Mouse (Mus musculus) midbrain, embryonic 15.5 days (tissue): Measurements from ENCODE around the gene Dll4. TPM values are rescaled to one million over a fixed set of nuclear protein-coding genes. Genes with fewer than 3 reads are reported as not detected.

Source experiments
- ATAC-seq: fragments of 200-750 bp; cut with Nextera tagmentation; replicated peaks from 2 replicates; pipeline ENCODE4 v1.8.0; 2017; ENCODE audit warnings: moderate TSS enrichment
- H3K27ac ChIP-seq: fragments of 300-500 bp; sonication (generic); 2 replicates; pipeline ENCODE4 v1.5.1; 2015; ENCODE audit warnings: mild to moderate bottlenecking, inconsistent platforms
- H3K27me3 ChIP-seq: fragments of 300-500 bp; sonication (generic); replicated peaks from 2 replicates; pipeline ENCODE4 v1.6.1; 2015; ENCODE audit warnings: inconsistent platforms
- H3K36me3 ChIP-seq: fragments of 300-500 bp; sonication (generic); replicated peaks from 2 replicates; pipeline ENCODE4 v1.6.1; 2015; ENCODE audit warnings: inconsistent platforms
- H3K4me1 ChIP-seq: fragments of 300-500 bp; sonication (generic); 2 replicates; pipeline ENCODE4 v1.6.1; 2015; ENCODE audit warnings: inconsistent platforms
- H3K4me2 ChIP-seq: fragments of 300-500 bp; sonication (generic); 2 replicates; pipeline ENCODE4 v1.6.1; 2015; ENCODE audit warnings: inconsistent platforms, mild to moderate bottlenecking, moderate library complexity
- H3K4me3 ChIP-seq: fragments of 300-500 bp; sonication (generic); 2 replicates; pipeline ENCODE4 v1.5.1; 2015; ENCODE audit warnings: mild to moderate bottlenecking, inconsistent platforms
- H3K9ac ChIP-seq: fragments of 300-500 bp; sonication (generic); 2 replicates; pipeline ENCODE4 v1.6.1; 2015; ENCODE audit warnings: mild to moderate bottlenecking, inconsistent platforms
- H3K9me3 ChIP-seq: fragments of 300-500 bp; sonication (generic); 2 replicates; pipeline ENCODE4 v1.6.1; 2016; ENCODE audit warnings: inconsistent platforms
- WGBS: fragments of 180-500 bp; shearing (Covaris S2); methylation state at CpG from one replicate; pipeline ENCODE4 v1.1.7; 2015; ENCODE audit warnings: mixed read lengths; 5-methylcytosine and 5-hydroxymethylcytosine counted together
- polyA plus RNA-seq: library from polyadenylated mRNA; unstranded; fragments of >200 nt; fragmentation: Nextera tagmentation; extraction: Ambion mirVana; gene quantifications from 2 replicates; pipeline ENCODE4 v1.2.1, GENCODE M21; 2015

Gene Dll4
- polyA plus RNA-seq, 1 experiment from 2014 or later, result 5.3 TPM

DNA sequence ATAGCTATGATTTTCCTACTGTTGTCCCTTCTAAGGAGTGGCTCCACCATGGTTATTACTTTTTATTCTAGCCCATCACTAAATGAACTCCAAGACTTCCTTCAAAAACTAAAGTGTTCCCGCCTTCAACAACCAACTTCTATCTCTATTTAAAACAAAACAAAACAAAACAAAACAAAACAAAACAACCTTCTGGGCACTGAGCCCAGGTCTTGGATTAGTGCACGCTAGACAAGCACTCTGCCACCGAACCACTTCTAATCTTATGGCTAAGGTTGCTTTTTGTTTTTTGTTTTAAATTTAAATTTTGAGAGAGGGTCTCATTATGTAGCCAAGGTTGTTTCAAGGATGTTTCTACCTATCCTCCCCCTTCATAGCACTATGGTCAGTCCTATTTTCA lies 52.2 kb downstream of the Dll4 start:
- ATAC-seq, result no peak
- Histone ChIP-seq H3K4me2 (no peak overlapping the region), H3K36me3 (peaks cover 60% of the 10 kb centered on the region), H3K4me1 (no peaks in the 10 kb centered on the region), H3K27ac (no peak overlapping the region), H3K9me3 (no peaks in the 10 kb centered on the region), H3K27me3 (no peaks in the 10 kb centered on the region), H3K9ac (no peak overlapping the region), H3K4me3 (no peak overlapping the region)
- WGBS, result 71% methylated on average over 3 of the region's 3 CpGs

DNA sequence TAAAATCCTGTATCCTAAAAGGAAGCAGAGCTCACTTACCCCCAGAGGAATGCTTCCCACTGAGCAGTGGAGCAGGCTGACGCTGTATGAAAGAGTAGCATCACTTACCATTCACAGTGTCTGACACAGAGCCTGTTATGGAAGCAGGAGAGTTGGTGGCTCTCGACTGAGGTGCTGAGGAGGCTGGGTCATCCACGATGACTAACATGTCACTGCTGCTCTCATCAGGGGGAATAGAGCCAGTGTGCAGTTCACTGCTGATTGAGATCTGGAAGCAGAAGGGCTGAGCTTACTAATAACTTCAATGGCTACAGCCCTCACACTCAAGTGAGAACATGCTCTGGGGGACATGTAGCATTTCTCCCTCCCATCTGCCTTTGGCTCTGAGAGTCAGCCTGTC lies 53.9 kb downstream of the Dll4 start:
- H3K36me3 ChIP-seq, result peaks cover 55% of the 10 kb centered on the region
- H3K4me2 ChIP-seq, result no peak overlapping the region
- no peak overlapping the region for H3K27ac ChIP-seq
- no peaks in the 10 kb centered on the region for H3K27me3 ChIP-seq
- no peaks in the 10 kb centered on the region for H3K9me3 ChIP-seq
- no peaks in the 10 kb centered on the region for H3K4me1 ChIP-seq
- H3K4me3 ChIP-seq, result no peak overlapping the region
- 92% methylated on average over 3 of the region's 3 CpGs for WGBS
- ATAC-seq, result no peak
- no peak overlapping the region for H3K9ac ChIP-seq

Other genes starting within 250 kb of the Dll4 start
- gene Rad51, start 213.0 kb upstream of the Dll4 start, polyA plus RNA-seq, result 8.3 and 9.8 TPM in 2 replicates
- 46.7 and 49.6 TPM in 2 replicates for gene Rmdn3, start 168.8 kb upstream of the Dll4 start, polyA plus RNA-seq
- gene Gchfr, start 158.0 kb upstream of the Dll4 start, polyA plus RNA-seq, result 6.8 and 7.8 TPM in 2 replicates
- 1.1 and 1.2 TPM in 2 replicates for gene Gm14137, start 151.3 kb upstream of the Dll4 start, polyA plus RNA-seq
- gene Zfyve19, start 117.2 kb upstream of the Dll4 start, polyA plus RNA-seq, result 68.3 and 73.3 TPM in 2 replicates
- 25.0 and 29.4 TPM in 2 replicates for gene Dnajc17, start 117.0 kb upstream of the Dll4 start, polyA plus RNA-seq
- not detected in 2 replicates for gene Ppp1r14d, start 95.9 kb upstream of the Dll4 start, polyA plus RNA-seq
- gene Spint1, start 88.4 kb upstream of the Dll4 start, polyA plus RNA-seq, result 0.65 and 0.77 TPM in 2 replicates
- 43.3 and 45.5 TPM in 2 replicates for gene Rhov, start 54.5 kb upstream of the Dll4 start, polyA plus RNA-seq
- gene Vps18, start 37.0 kb upstream of the Dll4 start, polyA plus RNA-seq, result 31.7 and 32.3 TPM in 2 replicates
- gene Chac1, start 25.4 kb downstream of the Dll4 start, polyA plus RNA-seq, result 8.1 and 9.0 TPM in 2 replicates
- 3.1 and 3.3 TPM in 2 replicates for gene Ino80, start 151.9 kb downstream of the Dll4 start, polyA plus RNA-seq
- gene Exd1, start 221.8 kb downstream of the Dll4 start, polyA plus RNA-seq, result 0.48 and 0.74 TPM in 2 replicates
- gene Chp1, start 221.9 kb downstream of the Dll4 start, polyA plus RNA-seq, result 55.6 and 59.4 TPM in 2 replicates